Mouse (Mus musculus): ENCODE measurements around the gene Fam57b.
A peak's percentile ranks its signal among the peaks of the same experiment; 100 is the strongest.
"Not testable (repeated sequence)": the region's sequence is repeated elsewhere in the genome, so short reads cannot be mapped to it uniquely, and the experiment has no call there.

Gene Fam57b

DNA sequence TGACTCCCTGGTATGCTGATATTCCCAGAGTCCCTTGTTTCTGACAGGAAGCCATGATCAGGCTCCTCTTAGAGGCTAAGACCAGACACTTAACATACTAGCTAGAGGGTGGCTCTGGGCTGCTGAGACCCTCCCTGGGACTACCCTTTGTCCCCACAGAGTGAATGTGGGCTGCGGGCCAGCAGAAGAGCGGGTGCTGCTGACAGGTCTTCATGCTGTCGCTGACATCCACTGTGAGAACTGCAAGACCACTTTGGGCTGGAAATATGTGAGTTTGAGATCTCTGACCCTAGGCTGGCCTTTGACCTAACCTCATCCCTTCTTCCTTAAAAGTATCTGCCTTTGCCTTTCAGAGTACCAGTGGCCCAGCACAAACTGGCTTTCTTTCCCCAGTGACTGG lies 19.3 kb upstream of the Fam57b start:
- no peak for DNase-seq (ENCODE audit: low spot score)

DNA sequence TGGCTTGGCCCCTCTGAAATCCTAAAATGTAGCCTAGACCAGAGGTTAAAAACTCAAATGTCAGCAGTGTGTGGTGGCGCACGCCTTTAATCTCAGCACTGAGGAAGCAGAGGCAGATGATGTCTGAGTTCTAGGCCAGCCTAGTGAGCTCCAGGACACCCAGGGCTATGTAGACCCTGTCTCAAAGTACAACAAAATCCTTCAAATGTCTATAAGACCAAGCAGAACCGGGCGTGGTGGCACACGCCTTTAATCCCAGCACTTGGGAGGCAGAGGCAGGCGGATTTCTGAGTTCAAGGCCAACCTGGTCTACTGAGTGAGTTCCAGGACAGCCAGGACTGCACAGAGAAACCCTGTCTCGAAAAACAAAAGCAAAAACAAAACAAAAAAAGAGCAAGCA lies 18.4 kb upstream of the Fam57b start:
- not testable (repeated sequence) for DNase-seq (ENCODE audit: low spot score)

DNA sequence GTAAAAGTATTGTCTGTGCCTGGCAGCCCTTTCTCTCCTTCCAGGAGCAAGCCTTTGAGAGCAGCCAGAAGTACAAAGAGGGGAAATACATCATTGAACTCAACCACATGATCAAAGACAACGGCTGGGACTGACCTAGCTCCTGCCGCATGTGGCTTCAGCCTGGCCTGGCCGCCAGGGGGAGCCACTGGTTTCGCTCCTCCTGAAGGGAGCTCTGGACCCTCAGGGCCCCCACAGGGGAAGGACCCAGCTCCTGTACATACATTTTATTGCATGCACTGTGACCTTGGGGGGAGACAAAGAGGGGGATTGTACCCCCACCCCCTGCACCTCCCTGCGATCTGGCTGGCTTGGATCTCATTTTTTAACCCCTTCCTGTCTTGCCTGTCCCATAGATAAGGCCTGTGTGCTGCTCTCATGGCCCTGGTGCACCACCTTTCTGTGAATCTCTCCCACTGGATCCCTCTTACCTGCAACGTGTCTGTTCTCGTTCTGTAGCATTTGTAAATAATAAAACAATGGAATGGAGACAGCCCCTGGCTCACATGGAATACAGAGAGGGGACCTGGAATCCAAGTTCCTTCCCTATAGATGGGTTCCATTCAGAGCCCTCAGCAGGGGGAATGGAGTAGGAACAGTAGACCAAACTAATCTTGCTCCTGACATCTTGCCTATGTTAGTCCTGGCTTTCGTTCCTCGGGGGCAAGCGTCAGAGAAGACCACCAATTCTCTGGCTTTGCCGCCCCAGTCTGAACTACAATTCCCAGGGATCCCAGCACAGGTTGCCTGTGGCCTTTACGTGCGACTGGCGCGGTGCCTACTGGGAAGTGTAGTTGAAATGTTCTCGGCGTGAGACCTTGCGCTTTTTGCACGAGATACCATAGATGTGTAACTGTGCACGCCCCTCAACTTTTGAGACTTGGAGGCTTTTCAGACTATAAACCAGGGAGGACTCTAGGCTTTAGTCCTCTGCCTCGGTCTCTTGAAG lies 17.2 kb upstream of the Fam57b start:
- peak; percentile 76 for DNase-seq (ENCODE audit: low spot score)

DNA sequence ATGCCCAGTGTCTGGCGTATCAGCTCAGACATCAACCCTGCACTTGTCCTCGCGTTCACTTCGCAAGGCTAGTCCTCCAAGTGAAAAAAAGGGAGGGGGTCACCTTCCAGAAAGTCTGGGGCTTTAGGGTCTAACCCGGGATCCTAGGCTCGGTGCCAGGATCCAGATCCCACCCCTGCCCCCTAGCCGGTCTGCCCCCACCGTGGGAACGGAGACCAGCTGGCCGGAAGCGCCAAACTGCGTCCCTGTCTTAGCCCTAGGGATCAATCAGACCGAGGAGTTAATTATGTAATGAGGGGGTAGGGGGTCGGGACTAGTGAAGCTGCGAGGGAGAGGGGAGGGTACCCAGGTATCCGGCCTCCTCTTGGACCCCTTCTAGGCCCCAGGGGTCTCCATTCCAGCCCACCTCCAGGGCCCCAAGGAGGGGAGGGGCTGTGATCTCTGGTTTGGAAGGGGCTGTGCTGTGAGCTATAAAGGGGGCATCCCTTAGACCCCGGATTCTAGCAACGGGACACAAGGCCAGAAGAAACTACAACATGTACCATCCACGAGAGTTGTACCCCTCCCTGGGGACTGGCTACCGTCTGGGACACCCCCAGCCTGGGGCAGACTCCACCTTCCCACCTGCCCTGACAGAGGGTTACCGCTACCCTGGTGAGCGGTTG lies 16.4 kb upstream of the Fam57b start, which contains the start of gene Tbx6:
Gene Tbx6 (plus strand): TSS at position 513 of the 665 bp plus-strand sequence.
- DNase-seq (ENCODE audit: low spot score): no peak

DNA sequence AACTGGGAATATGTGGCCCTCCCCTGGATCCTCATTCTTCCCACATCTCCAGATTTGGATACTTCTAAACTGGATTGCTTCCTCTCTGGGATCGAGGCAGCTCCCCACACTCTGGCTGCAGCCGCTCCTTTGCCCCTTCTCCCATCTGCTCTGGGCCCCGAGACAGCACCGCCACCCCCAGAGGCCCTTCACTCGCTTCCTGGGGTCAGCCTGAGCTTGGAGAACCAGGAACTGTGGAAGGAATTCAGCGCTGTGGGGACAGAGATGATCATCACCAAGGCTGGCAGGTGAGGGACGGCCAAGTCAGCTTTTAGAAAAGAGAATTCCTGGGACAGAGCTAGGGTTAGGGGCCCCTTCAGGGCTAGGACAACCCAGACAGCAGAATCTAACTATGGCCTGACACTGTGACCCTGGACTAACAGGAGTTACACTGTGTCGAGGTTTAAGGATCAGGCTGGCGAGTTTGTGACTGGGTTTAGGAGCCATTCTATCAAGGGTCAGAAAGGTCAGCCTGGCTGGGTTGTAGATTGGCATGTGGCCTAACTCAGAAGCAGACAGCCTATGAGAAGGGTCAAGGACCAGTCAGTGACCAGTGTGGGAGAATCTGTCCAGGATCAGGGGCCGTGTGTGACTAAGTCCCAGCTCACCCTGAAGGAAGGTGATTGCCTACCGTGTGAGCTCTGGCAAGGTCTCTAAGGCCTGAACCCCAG lies 15.7 kb upstream of the Fam57b start:
- DNase-seq (ENCODE audit: low spot score): no peak

DNA sequence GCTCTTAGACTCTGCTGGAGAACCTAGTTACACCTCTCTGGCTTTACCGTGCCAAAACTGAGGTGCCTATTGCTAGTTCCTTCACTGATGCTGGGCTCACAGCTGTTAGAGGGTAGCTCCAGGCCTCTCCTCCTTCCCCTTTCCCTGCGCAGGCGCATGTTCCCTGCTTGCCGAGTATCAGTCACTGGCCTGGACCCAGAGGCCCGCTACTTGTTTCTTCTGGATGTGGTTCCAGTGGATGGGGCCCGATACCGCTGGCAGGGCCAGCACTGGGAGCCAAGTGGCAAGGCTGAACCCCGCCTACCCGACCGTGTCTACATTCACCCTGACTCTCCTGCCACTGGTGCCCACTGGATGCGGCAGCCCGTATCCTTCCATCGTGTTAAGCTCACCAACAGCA lies 14.8 kb upstream of the Fam57b start:
- DNase-seq (ENCODE audit: low spot score): no peak

DNA sequence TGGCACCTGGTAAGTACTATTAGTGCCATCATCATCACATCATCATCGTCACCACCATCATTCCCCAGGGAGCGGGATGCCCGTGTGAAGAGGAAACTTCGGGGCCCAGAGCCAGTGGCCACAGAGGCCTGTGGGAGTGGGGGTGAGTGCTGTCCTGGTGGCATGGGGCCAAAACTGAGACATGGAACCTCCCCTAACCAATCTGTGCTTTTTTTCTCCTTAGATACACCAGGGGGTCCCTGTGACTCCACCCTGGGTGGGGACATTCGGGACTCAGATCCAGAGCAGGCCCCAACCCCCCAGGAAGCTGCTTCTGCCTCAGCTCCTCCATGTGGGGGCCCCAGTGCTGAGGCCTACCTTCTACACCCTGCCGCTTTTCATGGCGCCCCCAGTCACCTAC lies 13.0 kb upstream of the Fam57b start:
- no peak for DNase-seq (ENCODE audit: low spot score)

DNA sequence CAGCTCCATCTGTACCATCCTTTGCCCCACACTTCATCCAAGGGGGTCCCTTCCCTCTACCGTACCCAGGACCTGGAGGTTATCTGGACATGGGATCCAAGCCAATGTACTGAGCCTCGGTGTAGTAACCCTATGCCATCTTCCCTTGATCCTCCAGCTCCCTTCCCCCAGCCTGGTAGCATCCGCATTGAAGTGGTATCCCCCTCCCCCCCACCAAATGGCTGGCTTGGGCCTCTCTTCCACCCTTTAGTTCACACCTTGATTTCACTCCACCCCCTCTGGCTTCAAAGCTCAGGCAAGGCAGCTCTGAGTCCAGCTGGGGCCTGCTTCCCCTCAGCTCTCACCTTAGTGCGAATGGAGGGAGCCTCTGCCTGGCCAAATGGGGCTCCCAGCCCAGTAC lies 12.4 kb upstream of the Fam57b start:
- DNase-seq (ENCODE audit: low spot score): no peak

DNA sequence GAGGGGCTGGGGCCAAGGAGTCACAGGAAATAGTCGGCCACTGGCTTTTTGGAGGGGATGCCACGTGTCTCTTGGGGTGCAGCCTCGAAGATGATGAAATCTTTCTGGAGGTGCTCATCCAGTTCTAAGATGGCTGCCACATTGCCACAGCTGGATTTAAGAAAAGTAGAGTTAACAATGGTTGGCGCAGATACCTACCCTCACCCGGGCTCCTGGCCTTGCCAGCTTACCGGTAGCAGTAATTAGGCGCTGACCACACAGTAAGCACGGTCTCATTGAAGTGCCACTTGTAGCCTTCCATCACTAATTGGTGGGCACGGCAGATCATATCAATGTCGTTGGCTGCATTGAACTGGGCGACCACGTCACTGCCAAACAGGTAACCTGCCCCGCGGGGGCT lies 11.3 kb upstream of the Fam57b start:
- DNase-seq (ENCODE audit: low spot score): no peak

DNA sequence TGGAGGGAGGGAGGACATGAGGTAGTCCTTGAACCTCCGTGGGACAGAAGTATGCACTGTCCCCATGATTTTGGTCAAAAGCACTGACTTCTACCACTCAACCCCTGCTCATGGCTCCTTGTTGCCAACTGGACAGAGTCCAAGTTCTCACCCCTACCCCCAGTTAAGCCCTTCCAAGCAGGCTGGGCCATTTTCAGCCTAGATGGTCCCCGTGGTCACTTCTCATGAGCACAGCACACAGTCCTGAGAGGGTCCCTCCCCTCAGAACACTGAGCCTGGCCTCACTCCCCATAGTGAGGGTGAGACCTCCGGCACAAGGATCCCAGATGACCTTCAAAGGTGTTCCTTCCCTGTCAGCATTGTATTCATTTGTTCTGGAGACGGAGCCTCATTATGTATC lies 8.3 kb upstream of the Fam57b start:
- DNase-seq (ENCODE audit: low spot score): no peak

DNA sequence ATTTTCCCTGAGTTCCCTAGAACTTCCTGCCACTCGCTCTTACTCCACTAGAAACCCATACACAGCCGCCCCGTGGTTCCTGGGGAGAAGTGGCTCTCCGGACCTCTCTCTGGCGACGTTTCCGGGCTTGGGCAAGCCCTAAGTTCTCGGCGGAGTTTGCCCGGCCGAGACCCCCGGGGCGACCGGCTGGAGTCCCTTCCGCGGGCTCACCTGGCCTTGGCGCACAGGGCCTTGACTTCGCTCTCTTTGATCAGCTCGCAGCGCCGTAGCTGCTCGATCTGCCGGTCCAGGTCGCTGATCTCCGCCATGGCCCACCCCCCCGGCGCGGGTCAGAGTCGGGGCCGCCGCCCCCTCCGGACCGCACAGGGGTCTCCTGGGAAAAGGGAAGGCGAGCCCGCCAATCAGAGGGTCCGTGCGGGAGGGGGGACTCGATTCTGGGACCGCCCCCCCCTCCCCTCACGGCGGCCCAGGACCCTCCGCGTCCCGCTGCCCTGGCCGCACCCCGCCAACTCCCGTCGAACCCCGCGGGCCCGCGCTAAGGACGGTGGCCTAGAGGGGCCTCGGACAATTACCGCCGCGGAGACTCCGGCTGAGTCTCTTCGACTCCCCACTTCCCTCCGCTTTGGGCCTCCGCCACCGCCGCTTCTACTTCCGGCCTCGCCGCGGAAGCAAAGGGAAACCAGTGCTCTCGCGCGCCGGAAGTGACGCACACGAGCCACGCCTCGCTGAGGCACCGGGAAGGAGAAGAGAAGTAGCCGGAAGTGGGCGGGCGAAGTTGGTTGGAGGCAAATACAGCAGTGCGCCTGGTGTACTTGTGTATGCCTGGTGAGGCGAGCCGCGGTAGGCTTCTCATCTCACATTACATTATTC lies 5.4 kb upstream of the Fam57b start, which contains the start of gene Ppp4c:
Gene Ppp4c (minus strand): TSS at position 646 of the 870 bp plus-strand sequence.
- peak; percentile 94 for DNase-seq (ENCODE audit: low spot score)

DNA sequence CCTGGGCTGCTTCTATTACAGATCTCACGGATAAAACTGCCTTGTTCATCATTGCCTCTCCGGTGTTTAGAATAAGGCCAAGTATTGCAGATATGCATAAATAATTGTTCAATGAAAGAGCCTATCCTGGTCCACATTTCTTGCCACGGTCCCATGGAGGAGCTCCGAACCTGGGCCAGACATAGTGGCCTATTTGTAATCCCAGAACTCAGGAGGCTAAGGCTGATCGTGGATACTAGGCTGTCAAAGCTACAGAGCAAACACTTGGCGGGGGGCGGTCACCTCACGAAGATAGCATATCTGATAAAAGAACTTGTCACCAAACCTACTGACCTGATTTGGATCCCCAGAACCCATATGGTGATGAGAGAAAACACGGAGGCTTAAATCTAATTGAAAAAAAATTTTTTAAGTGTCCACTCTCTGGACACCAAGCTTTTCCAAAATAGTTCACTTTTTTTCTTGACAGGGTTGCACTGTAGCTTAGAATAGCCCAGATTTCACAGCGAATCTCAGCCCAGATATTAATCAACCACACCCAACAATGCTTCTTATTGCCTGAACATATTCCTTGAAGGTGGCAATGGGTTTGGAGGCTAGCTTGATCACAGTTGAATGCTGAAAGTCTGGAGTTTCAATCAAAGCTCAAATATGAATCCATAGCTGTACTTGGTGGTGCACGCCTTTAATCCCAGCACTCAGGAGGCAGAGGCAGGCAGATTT lies 4.6 kb upstream of the Fam57b start:
- DNase-seq (ENCODE audit: low spot score): no peak

DNA sequence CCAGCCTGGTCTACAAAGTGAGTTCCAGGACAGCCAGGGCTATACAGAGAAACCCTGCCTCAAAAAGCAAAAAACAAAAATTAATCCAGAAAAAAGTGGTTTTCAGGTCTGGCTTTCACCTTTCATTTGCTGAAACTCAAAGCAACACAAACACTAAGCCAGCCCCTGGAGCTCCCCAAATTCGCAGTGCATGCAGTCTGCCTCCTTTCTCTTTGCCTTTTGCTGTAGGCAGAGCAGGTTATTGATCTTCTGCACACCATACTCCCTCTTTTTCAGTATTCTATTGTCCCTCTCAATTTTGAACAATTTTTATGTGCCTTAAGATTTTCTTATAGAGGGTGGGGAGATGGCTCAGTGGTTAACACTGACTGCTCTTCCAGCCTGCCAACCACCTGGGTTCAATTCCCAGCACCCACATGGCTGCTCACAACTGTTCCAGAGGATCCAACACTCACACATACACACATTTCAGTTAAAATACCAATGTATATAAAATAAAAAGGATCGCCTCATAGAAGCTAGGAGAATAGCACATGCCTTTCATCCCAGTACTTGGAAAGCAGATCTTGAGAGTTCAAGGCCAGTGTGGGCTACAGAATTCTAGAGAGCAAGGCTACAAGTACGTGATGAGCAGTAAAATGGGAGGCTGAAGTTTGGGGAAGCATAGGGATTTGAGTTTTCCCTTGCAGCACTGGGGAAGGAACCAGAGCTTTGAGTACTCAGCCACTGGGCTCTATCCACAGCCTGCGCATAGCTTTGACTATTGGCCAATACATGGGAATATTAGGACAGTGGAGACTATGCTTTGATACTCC lies 3.8 kb upstream of the Fam57b start:
- DNase-seq (ENCODE audit: low spot score): no peak

DNA sequence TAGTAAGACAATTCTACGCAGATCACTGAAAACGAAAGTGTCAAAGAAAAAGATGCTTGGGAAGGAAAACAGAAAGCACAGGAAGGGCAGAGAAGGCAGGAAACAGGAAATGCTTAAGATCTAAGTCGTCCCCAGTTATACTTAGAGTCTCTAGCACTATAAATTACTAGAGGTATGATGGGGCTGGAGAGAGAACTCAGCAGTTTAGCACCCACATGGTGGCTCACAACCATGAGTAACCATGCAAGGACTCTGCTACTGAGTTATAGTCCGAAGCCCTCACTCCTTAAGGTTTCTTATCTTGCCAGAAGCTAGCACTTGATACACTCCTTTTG lies 3.2 kb upstream of the Fam57b start:
- no peak for DNase-seq (ENCODE audit: low spot score)

DNA sequence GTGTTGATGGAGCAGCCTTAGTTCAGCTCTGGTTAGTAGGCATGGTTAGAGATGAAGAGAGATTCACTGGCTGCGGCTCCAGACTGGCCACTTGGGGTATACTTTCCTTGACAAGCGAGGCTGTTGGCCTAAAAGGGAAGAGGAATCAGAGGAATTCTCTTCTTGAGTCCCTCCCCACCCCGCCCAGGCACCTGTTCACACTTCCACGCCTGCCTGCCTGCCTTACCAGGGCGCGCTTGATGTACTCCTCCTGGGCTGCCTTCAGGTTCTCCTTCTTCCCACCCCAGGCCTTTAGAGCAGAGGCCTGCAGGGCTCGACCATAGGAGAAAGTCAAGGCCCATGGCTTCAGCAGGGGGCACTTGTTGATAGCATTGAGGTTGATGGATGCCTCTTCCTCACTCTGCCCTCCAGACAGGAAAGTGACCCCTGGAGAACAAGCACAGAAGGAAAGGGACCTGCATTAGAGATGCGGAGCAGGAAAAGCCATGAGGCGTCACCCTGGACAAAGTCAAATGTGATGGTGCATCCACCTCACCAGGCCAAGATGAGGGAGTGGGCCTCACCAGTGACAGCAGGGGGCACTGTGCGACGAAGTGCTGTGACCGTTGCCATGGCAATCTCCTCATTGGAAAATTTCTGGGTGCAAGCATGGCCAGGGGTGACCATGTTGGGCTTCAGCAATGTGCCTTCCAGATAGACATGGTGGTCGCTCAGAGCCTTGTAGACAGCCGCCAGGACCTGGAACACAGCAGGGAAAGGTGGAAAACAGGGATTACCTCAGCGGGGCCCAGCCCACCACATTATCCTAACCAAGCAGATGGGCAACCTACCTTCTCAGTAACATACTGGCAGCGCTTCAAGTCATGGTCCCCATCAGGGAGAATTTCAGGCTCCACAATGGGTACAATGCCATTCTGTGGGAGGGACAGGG lies 1.8 kb upstream of the Fam57b start:
- DNase-seq (ENCODE audit: low spot score): no peak

DNA sequence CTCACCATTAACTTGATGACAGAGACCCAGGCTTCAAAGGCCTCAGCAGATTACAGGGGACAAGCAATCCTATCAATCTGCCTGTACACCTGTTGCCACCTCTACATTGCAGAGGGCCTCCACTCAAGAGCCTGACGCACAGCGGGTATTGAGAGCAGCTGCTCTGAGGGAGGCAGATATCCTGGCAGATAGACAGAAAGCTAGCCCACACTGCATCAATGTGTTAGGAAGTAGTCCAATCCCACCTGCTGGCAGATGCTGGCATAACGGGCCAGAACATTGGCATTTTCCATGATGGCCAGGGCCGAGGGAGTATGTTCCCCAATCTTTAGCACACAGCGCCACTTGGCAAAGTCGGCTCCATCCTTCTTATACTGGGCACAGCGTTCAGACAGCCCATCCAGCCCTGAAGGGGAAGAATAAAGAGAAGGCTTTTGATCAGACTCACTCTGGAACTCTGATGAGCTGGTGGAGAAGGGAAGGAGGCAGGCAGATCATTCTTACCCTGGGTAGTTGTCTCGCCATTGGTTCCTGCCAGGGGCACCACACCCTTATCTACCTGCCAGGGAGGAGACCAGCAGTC lies 1.0 kb upstream of the Fam57b start:
- DNase-seq (ENCODE audit: low spot score): no peak

DNA sequence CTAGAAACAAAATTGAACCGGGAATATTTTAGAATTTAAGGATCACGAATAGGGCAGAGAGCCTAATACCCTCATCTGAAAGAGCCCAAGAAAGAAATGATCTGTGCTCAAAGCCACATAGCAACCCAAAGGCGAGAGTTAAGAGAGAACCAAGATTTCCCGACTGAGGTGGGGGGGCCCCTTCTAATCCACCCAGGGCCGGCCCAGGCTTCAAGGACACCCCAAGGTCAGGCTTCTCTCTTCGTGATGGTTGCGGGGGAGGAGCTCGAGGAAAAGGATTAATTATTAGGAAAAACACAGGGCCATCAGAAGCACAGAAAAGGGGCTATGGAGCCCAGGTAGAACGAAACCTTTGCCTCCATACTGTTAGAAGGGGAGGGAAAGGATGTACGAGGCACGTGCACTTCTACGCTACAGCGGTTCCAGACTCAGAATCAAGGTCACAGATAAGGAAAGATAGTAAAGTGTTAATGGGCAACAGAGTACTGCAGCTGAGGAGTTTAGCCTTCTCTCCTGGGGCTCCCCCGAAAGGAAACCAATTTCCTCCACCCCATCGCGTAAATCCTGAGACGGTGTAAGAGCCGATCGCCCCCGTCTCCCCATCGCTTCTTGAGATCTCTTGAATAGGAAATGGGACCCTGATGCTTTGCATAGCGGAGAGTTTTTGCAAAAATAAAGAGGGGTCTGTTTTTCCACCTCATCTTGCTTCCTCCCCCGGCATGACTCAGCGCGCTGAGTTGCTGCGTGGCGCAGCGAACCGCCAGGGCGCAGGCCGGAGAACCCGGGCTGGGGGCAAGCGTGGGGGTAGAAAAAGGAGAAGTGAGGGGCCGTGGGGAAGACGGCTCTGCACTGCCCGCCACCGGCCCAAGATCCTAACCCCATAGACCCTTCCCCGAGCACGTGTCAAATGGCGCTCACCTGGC lies 920 bp downstream of the Fam57b start:
- no peak for DNase-seq (ENCODE audit: low spot score)
